Mouse (Mus musculus) stomach, embryonic 14.5 days (tissue): ENCODE results near the gene Bora. TPM values are rescaled to one million over a fixed set of nuclear protein-coding genes. Genes with fewer than 3 reads are reported as not detected.
A peak's percentile ranks its signal among the peaks of the same experiment; 100 is the strongest.
"Not testable (repeated sequence)": the region's sequence is repeated elsewhere in the genome, so short reads cannot be mapped to it uniquely, and the experiment has no call there.

Experiments used
- ATAC-seq: fragments of 200-750 bp; cut with Nextera tagmentation; 2 replicates; pipeline ENCODE4 v1.8.0; 2017; ENCODE audit warnings: low read depth, moderate TSS enrichment; ENCODE audit not compliant: insufficient number of reproducible peaks, insufficient read depth, low FRiP score
- H3K27ac ChIP-seq: fragments of 300-500 bp; sonication (generic); 2 replicates; pipeline ENCODE4 v1.5.1; 2014; ENCODE audit warnings: mild to moderate bottlenecking, low read length, moderate library complexity, mixed read lengths
- H3K27me3 ChIP-seq: fragments of 300-500 bp; sonication (generic); 2 replicates; pipeline ENCODE4 v1.6.1; 2014; ENCODE audit warnings: low read length, control low read depth, mixed read lengths; ENCODE audit not compliant: control insufficient read depth, insufficient read depth
- H3K36me3 ChIP-seq: fragments of 300-500 bp; sonication (generic); 2 replicates; pipeline ENCODE4 v1.6.1; 2014; ENCODE audit warnings: mild to moderate bottlenecking, control low read depth, low read length, moderate library complexity, mixed read lengths; ENCODE audit not compliant: control insufficient read depth, insufficient read depth
- H3K4me1 ChIP-seq: fragments of 300-500 bp; sonication (generic); 2 replicates; pipeline ENCODE4 v1.6.1; 2014; ENCODE audit warnings: low read length, control low read depth, mixed read lengths; ENCODE audit not compliant: control insufficient read depth, insufficient read depth
- H3K4me2 ChIP-seq: fragments of 300-500 bp; sonication (generic); replicated peaks from 2 replicates; pipeline ENCODE4 v1.6.1; 2014; ENCODE audit warnings: low read depth, low read length, control low read depth
- H3K4me3 ChIP-seq: fragments of 300-500 bp; sonication (generic); 2 replicates; pipeline ENCODE4 v1.5.1; 2014; ENCODE audit warnings: low read depth, low read length, control low read depth
- H3K9ac ChIP-seq: fragments of 300-500 bp; sonication (generic); replicated peaks from 2 replicates; pipeline ENCODE4 v1.6.1; 2014; ENCODE audit warnings: low read depth, mild to moderate bottlenecking, control low read depth, low read length, moderate library complexity, mixed read lengths
- H3K9me3 ChIP-seq: fragments of 300-500 bp; sonication (generic); 2 replicates; pipeline ENCODE4 v1.6.1; 2016; ENCODE audit warnings: low read depth, low read length, control low read depth; ENCODE audit not compliant: control insufficient read depth
- WGBS: fragments of 180-500 bp; shearing (Covaris S2); extraction: QIAGEN DNeasy Blood & Tissue Kit; methylation state at CpG from one replicate; pipeline ENCODE4 v1.1.7; 2014; 5-methylcytosine and 5-hydroxymethylcytosine counted together
- polyA plus RNA-seq: library from polyadenylated mRNA; unstranded; fragments of >200 nt; fragmentation: Nextera tagmentation; extraction: Ambion mirVana; gene quantifications from 2 replicates; pipeline ENCODE4 v1.2.1, GENCODE M21; 2014

Bora gene
- polyA plus RNA-seq, 1 experiment from 2014 or later, result 74.0 TPM

DNA sequence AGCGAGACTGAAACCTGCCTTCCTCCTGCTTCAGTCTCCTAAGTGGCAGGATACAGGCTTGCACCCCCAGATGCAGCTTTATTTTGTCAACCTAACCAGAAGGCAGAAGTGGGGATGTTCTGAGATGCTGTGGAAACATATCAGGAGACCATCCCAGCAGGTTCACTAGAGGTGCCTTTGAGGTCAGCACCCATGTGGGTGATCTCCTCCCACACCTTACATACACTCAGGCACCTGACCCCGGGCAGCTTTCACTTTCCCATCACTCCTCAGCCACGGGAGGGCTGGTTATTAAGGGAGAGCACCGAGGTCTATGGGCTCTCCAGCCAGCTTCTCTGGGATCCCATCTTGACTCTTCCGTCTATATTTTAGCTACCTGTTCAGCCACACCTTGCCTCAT, 13.4 kb upstream of the Bora start:
- 84% methylated on average over 5 of the region's 5 CpGs for WGBS
- no peak for ATAC-seq

DNA sequence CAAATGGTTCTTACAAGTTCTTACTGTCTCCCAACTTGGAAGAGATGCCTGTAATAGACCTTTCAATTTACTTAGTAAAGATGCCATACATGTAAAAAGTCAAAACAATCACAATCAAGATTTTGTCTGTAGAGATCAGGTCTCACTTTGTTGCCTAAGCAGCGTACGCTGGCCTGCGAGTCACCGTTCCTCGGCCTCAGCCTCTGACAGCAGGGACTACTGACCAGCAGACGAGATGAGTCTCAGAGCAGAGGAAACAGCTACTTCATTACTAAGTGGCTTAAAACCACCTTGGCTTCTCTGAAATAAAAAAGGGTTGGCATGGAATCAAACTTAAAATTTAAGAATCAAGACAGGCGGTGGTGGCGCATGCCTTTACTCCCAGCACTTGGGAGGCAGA, 11.2 kb upstream of the Bora start:
- not testable (repeated sequence) for H3K9me3 ChIP-seq, H3K4me2 ChIP-seq, ATAC-seq, H3K27ac ChIP-seq, H3K4me1 ChIP-seq, H3K4me3 ChIP-seq, H3K27me3 ChIP-seq, H3K9ac ChIP-seq
- H3K36me3 ChIP-seq, result peaks cover 26% of the 10 kb centered on the region
- 92% methylated on average over 8 of the region's 8 CpGs for WGBS

More for the DNA sequence above, 13.4 kb upstream of the Bora start:
- Histone ChIP-seq H3K27me3 (no peaks in the 10 kb centered on the region), H3K4me1 (no peaks in the 10 kb centered on the region), H3K9me3 (no peaks in the 10 kb centered on the region), H3K9ac (no peak overlapping the region), H3K4me3 (no peak overlapping the region), H3K27ac (no peak overlapping the region), H3K36me3 (peaks cover 20% of the 10 kb centered on the region), H3K4me2 (no peak overlapping the region)

DNA sequence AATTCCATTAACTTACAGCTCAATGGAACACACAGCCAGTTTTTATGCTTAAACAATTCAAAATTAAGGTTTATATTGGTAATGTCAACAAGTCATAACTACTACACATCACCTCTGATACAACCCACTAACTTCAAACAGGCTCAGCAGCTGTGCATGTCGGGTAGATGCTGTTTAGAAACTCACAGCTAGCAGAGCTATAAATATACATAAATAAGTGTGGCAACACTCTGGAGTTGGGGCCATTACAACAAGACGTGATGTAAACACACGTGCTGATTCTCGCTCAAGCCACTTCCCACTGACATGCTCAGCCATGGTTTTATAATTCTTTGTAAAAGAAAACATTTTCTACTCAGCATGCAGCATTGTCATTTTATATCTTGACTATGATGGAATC, 10.0 kb upstream of the Bora start:
- no peak overlapping the region for H3K27ac ChIP-seq
- H3K4me2 ChIP-seq, result no peak overlapping the region
- no peaks in the 10 kb centered on the region for H3K4me1 ChIP-seq
- no peaks in the 10 kb centered on the region for H3K27me3 ChIP-seq
- 77% methylated on average over 4 of the region's 4 CpGs for WGBS
- no peak for ATAC-seq
- H3K9ac ChIP-seq, result no peak overlapping the region
- peaks cover 26% of the 10 kb centered on the region for H3K36me3 ChIP-seq
- H3K9me3 ChIP-seq, result no peaks in the 10 kb centered on the region
- no peak overlapping the region for H3K4me3 ChIP-seq

DNA sequence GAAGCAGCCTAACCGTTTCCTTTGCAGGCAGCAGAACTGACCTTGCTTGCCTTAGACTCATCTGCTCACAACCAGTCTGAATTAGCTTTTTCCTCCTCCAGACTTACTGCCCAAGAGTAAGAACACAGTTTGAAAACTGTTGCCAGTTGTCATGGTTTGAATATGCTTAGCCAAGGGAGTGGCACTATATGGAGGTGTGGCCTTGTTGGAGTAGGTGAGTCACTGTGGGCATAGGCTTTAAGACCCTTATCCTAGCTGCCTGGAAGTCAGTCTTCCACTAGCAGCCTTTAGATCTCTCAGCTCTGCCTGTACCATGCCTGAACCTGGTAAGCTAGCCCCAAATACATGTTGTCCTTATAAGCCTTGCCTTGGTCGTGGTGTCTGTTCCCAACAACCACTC, 8.3 kb upstream of the Bora start:
- Histone ChIP-seq H3K4me2 (no peak overlapping the region), H3K36me3 (peaks cover 22% of the 10 kb centered on the region), H3K9me3 (no peaks in the 10 kb centered on the region), H3K27ac (no peak overlapping the region), H3K4me3 (no peak overlapping the region), H3K27me3 (no peaks in the 10 kb centered on the region), H3K9ac (no peak overlapping the region), H3K4me1 (no peaks in the 10 kb centered on the region)
- 71% methylated on average over 2 of the region's 2 CpGs for WGBS
- ATAC-seq, result peak; percentile 72; the same call in 1 of the 2 replicates

DNA sequence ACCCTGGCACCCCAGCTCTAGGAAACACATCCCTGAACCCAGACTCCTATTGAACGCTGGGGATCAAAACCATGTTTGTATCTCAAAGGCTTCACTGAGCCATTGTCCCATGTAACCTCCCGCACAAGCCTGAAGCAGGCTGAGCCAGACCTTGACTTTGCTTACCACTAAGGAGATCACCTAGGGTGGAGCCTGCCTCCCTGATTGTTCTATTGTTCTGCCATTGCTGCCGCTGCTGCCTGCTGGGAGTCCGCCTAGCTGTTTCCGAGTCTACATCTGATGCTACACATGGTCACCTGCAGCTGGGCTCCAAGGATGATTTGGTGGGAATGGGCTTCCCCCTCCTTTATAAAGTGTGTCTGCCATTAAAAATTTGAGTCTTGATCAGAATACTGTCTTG, 6.7 kb upstream of the Bora start:
- ATAC-seq, H3K9ac ChIP-seq, H3K27ac ChIP-seq, H3K9me3 ChIP-seq, H3K4me2 ChIP-seq, H3K4me1 ChIP-seq, H3K27me3 ChIP-seq, H3K4me3 ChIP-seq: not testable (repeated sequence)
- WGBS, result 74% methylated on average over 5 of the region's 5 CpGs
- H3K36me3 ChIP-seq, result peaks cover 13% of the 10 kb centered on the region

DNA sequence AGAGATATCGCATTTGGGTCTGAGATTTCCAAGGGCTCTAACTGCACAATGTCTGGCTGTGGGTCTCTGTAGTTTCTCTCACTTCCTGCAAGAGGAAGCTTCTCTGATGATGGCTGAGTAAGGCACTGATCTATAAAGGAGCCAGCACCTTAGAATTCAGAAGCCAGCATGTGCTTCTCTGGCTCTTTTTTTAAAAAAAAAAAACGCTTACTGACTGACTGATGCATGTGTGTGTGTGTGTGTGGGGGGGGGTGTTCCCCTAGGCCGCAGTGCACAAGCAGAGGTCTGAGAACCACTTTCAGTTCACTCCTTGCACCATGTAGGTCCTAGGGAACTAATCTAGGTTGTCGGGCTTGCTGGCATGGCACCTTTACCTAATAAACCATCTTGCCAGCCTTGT, 4.6 kb upstream of the Bora start:
- no peak overlapping the region for H3K27ac ChIP-seq
- ATAC-seq, result no peak
- 68% methylated on average over 4 of the region's 4 CpGs for WGBS
- no peak overlapping the region for H3K9ac ChIP-seq
- H3K27me3 ChIP-seq, result no peaks in the 10 kb centered on the region
- H3K9me3 ChIP-seq, result no peaks in the 10 kb centered on the region
- H3K36me3 ChIP-seq, result peaks cover 7% of the 10 kb centered on the region
- H3K4me1 ChIP-seq, result peaks cover 7% of the 10 kb centered on the region
- no peak overlapping the region for H3K4me3 ChIP-seq
- H3K4me2 ChIP-seq, result no peak overlapping the region

DNA sequence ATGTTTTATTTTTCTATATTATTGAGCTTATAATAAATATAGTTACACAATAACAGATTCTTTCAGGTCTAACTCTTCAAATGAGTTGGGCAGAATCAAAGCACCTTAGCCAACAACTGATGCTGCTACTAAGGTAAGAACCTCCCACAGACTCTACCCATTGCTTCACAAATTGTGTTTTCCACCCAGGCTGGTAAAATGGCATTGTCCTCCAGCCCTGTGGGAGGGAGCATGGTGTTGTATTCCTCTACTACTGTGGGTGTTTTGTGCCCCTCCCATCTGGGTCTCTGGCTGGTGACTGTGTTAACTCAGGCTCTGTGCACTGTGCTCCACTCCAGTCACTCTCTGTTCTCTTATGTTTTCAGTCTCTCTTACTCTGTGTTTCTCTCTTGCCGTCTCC, 2.5 kb upstream of the Bora start:
- ATAC-seq, result no peak
- Histone ChIP-seq H3K27me3 (no peaks in the 10 kb centered on the region), H3K9me3 (no peaks in the 10 kb centered on the region), H3K4me1 (peaks cover 7% of the 10 kb centered on the region), H3K4me3 (no peak overlapping the region), H3K9ac (no peak overlapping the region), H3K4me2 (no peak overlapping the region; the same call in 1 of the 2 replicates), H3K27ac (no peak overlapping the region), H3K36me3 (peaks cover 3% of the 10 kb centered on the region)
- WGBS, result 69% methylated on average over 1 of the region's 1 CpGs

DNA sequence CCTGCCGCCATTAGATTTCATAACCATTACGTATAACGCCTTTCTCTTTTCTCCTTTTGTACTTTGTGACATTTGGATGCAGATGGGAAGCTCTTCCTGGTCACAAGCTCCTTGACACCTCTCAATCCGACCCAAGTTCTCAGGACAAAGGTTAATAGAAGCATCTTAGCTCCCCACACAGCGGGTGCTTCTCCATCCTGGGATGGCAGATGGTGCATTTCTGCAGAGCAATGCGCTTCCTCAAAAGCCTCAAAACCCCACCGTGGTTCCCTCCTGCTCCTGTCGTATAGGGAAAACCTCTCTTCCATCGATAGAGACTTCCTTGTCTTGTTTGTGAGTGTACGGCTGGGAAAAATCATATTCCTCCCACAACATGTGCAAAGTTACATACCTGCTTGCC, 1.9 kb upstream of the Bora start:
- H3K4me3 ChIP-seq, result peak overlapping the region; percentile 97; the same call in 1 of the 2 replicates
- H3K9me3 ChIP-seq, result no peaks in the 10 kb centered on the region
- H3K27ac ChIP-seq, result no peak overlapping the region
- no peaks in the 10 kb centered on the region for H3K27me3 ChIP-seq
- no peaks in the 10 kb centered on the region; the same call in none of the 2 replicates for H3K36me3 ChIP-seq
- 39% methylated on average over 10 of the region's 10 CpGs for WGBS
- ATAC-seq, result no peak
- no peak overlapping the region for H3K9ac ChIP-seq
- peaks cover 7% of the 10 kb centered on the region for H3K4me1 ChIP-seq
- H3K4me2 ChIP-seq, result peak overlapping the region; percentile 71

DNA sequence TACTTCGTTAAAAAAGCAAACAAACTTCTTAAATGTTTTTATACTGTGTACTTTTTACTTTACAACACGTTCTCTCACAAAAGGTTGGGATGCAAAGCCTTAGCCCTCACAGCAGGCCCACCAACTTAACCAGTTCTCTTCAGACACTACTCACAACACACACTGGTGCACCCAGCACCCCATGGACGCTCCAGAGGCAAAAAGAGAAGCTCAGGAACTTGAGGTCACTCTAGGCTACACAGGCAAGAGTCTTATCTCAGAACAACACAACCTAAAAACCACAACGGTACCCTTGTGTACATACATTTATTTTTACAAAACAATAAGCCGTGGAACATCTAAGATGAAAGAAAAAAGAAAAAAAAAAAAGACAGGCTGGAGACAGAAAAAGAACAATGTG, 1.3 kb upstream of the Bora start:
- H3K4me2 ChIP-seq, result peak overlapping the region; percentile 71
- H3K36me3 ChIP-seq, result no peaks in the 10 kb centered on the region; the same call in 1 of the 2 replicates
- ATAC-seq, result no peak
- peak overlapping the region; percentile 88; the same call in 1 of the 2 replicates for H3K9ac ChIP-seq
- peaks cover 7% of the 10 kb centered on the region for H3K4me1 ChIP-seq
- H3K9me3 ChIP-seq, result no peaks in the 10 kb centered on the region
- peak overlapping the region; percentile 97 for H3K4me3 ChIP-seq
- WGBS, result 3% methylated on average over 5 of the region's 5 CpGs
- no peak overlapping the region for H3K27ac ChIP-seq
- no peaks in the 10 kb centered on the region for H3K27me3 ChIP-seq
